Mouse (Mus musculus): ENCODE results near the gene Krtap27-1. TPM values are rescaled to one million over a fixed set of nuclear protein-coding genes. Genes with fewer than 3 reads are reported as not detected.

The Krtap27-1 gene
- total and polyA plus RNA-seq, 3 experiments: not detected

- no peaks in the 10 kb centered on the region; the same call in 1 of the 2 replicates for H3K9me3 ChIP-seq (replicated peaks)
- ATAC-seq (ENCODE audit: extremely low read depth, insufficient number of reproducible peaks, low FRiP score, poor library complexity, severe bottlenecking): no peak
- H3K4me1 ChIP-seq (ENCODE audit: insufficient read depth, low read depth, low read length): no peaks in the 10 kb centered on the region
- H3K27me3 ChIP-seq (ENCODE audit: insufficient read depth, low read length): no peaks in the 10 kb centered on the region
- H3K4me3 ChIP-seq (ENCODE audit: low read depth, low read length): no peak overlapping the region
- H3K36me3 ChIP-seq (replicated peaks): no peaks in the 10 kb centered on the region
- DNase-seq (ENCODE audit: low spot score): no peak
- no peak for TF ChIP-seq CTCF (IDR thresholded peaks at IDR 0.05; ENCODE audit: low read depth, low read length)
- no peak for TF ChIP-seq TAL1 (conservative IDR thresholded peaks at IDR 0.05; ENCODE audit: low read depth, low read length)
- no peak for TF ChIP-seq GATA1 (IDR thresholded peaks at IDR 0.05; ENCODE audit: borderline replicate concordance, low read length)
- TF ChIP-seq GATA2 (IDR thresholded peaks at IDR 0.05; ENCODE audit: borderline replicate concordance, low read depth, low read length): no peak
- TF ChIP-seq POLR2AphosphoS5 (IDR thresholded peaks at IDR 0.05; ENCODE audit: insufficient replicate concordance, low read depth, low read length): no peak
Measured at GRCm38 (mm10) chr16:88701072-88701864, 29.8 kb upstream of the Krtap27-1 start.

- TF ChIP-seq POLR2AphosphoS5 (IDR thresholded peaks at IDR 0.05; ENCODE audit: insufficient replicate concordance, low read depth, low read length) (no peak), TAL1 (conservative IDR thresholded peaks at IDR 0.05; ENCODE audit: low read depth, low read length) (no peak), GATA1 (IDR thresholded peaks at IDR 0.05; ENCODE audit: borderline replicate concordance, low read length) (no peak), GATA2 (IDR thresholded peaks at IDR 0.05; ENCODE audit: borderline replicate concordance, low read depth, low read length) (no peak), CTCF (IDR thresholded peaks at IDR 0.05; ENCODE audit: low read depth, low read length) (no peak)
- Histone ChIP-seq H3K27me3 (ENCODE audit: insufficient read depth, low read length) (no peaks in the 10 kb centered on the region), H3K4me3 (ENCODE audit: low read depth, low read length) (no peak overlapping the region), H3K9me3 (replicated peaks) (peaks cover 6% of the 10 kb centered on the region), H3K4me1 (ENCODE audit: insufficient read depth, low read depth, low read length) (no peaks in the 10 kb centered on the region), H3K36me3 (replicated peaks) (no peaks in the 10 kb centered on the region)
- no peak for DNase-seq (ENCODE audit: low spot score)
- no peak for ATAC-seq (ENCODE audit: extremely low read depth, insufficient number of reproducible peaks, low FRiP score, poor library complexity, severe bottlenecking)
Measured at GRCm38 (mm10) chr16:88696256-88696655, 24.8 kb upstream of the Krtap27-1 start.

GRCm38 (mm10) chr16:88681282-88681681 lies 9.8 kb upstream of the Krtap27-1 start:
- H3K4me1 ChIP-seq (ENCODE audit: insufficient read depth, low read depth, low read length): no peaks in the 10 kb centered on the region
- peaks cover 18% of the 10 kb centered on the region for H3K9me3 ChIP-seq (replicated peaks)
- TF ChIP-seq CTCF (IDR thresholded peaks at IDR 0.05; ENCODE audit: low read depth, low read length) (no peak), GATA2 (IDR thresholded peaks at IDR 0.05; ENCODE audit: borderline replicate concordance, low read depth, low read length) (no peak), GATA1 (IDR thresholded peaks at IDR 0.05; ENCODE audit: borderline replicate concordance, low read length) (no peak), TAL1 (conservative IDR thresholded peaks at IDR 0.05; ENCODE audit: low read depth, low read length) (no peak), POLR2AphosphoS5 (IDR thresholded peaks at IDR 0.05; ENCODE audit: insufficient replicate concordance, low read depth, low read length) (no peak)
- DNase-seq (ENCODE audit: low spot score) (no peak), ATAC-seq (ENCODE audit: extremely low read depth, insufficient number of reproducible peaks, low FRiP score, poor library complexity, severe bottlenecking) (no peak)
- H3K36me3 ChIP-seq (replicated peaks): no peaks in the 10 kb centered on the region
- H3K4me3 ChIP-seq (ENCODE audit: low read depth, low read length): no peak overlapping the region
- no peaks in the 10 kb centered on the region for H3K27me3 ChIP-seq (ENCODE audit: insufficient read depth, low read length)

GRCm38 (mm10) chr16:88679099-88679498 lies 7.6 kb upstream of the Krtap27-1 start:
- Histone ChIP-seq H3K4me3 (ENCODE audit: low read depth, low read length) (no peak overlapping the region), H3K9me3 (replicated peaks) (peaks cover 18% of the 10 kb centered on the region), H3K27me3 (ENCODE audit: insufficient read depth, low read length) (no peaks in the 10 kb centered on the region), H3K36me3 (replicated peaks) (no peaks in the 10 kb centered on the region), H3K4me1 (ENCODE audit: insufficient read depth, low read depth, low read length) (no peaks in the 10 kb centered on the region)
- no peak for ATAC-seq (ENCODE audit: extremely low read depth, insufficient number of reproducible peaks, low FRiP score, poor library complexity, severe bottlenecking)
- DNase-seq (ENCODE audit: low spot score): no peak
- TF ChIP-seq TAL1 (conservative IDR thresholded peaks at IDR 0.05; ENCODE audit: low read depth, low read length) (no peak), POLR2AphosphoS5 (IDR thresholded peaks at IDR 0.05; ENCODE audit: insufficient replicate concordance, low read depth, low read length) (no peak), CTCF (IDR thresholded peaks at IDR 0.05; ENCODE audit: low read depth, low read length) (no peak), GATA2 (IDR thresholded peaks at IDR 0.05; ENCODE audit: borderline replicate concordance, low read depth, low read length) (no peak), GATA1 (IDR thresholded peaks at IDR 0.05; ENCODE audit: borderline replicate concordance, low read length) (no peak)

- DNase-seq (ENCODE audit: low spot score) (no peak), ATAC-seq (ENCODE audit: extremely low read depth, insufficient number of reproducible peaks, low FRiP score, poor library complexity, severe bottlenecking) (no peak)
- H3K9me3 ChIP-seq (replicated peaks): peaks cover 10% of the 10 kb centered on the region; the same call in 1 of the 2 replicates
- TF ChIP-seq GATA2 (IDR thresholded peaks at IDR 0.05; ENCODE audit: borderline replicate concordance, low read depth, low read length): no peak
- no peak for TF ChIP-seq POLR2AphosphoS5 (IDR thresholded peaks at IDR 0.05; ENCODE audit: insufficient replicate concordance, low read depth, low read length)
- TF ChIP-seq CTCF (IDR thresholded peaks at IDR 0.05; ENCODE audit: low read depth, low read length): no peak
- no peak for TF ChIP-seq TAL1 (conservative IDR thresholded peaks at IDR 0.05; ENCODE audit: low read depth, low read length)
- no peak for TF ChIP-seq GATA1 (IDR thresholded peaks at IDR 0.05; ENCODE audit: borderline replicate concordance, low read length)
- no peak overlapping the region for H3K4me3 ChIP-seq (ENCODE audit: low read depth, low read length)
- H3K4me1 ChIP-seq (ENCODE audit: insufficient read depth, low read depth, low read length): no peaks in the 10 kb centered on the region
- no peaks in the 10 kb centered on the region for H3K36me3 ChIP-seq (replicated peaks)
- H3K27me3 ChIP-seq (ENCODE audit: insufficient read depth, low read length): no peaks in the 10 kb centered on the region
Measured at GRCm38 (mm10) chr16:88657426-88657825, 14.0 kb downstream of the Krtap27-1 start.

GRCm38 (mm10) chr16:88651952-88652351 lies 19.5 kb downstream of the Krtap27-1 start:
- peaks cover 18% of the 10 kb centered on the region for H3K9me3 ChIP-seq (replicated peaks)

More at GRCm38 (mm10) chr16:88651952-88652351, 19.5 kb downstream of the Krtap27-1 start:
- H3K27me3 ChIP-seq (ENCODE audit: insufficient read depth, low read length): no peaks in the 10 kb centered on the region
- ATAC-seq (ENCODE audit: extremely low read depth, insufficient number of reproducible peaks, low FRiP score, poor library complexity, severe bottlenecking): no peak
- H3K4me1 ChIP-seq (ENCODE audit: insufficient read depth, low read depth, low read length): no peaks in the 10 kb centered on the region
- H3K36me3 ChIP-seq (replicated peaks): no peaks in the 10 kb centered on the region
- H3K4me3 ChIP-seq (ENCODE audit: low read depth, low read length): no peak overlapping the region
- DNase-seq (ENCODE audit: low spot score): no peak
- TF ChIP-seq GATA2 (IDR thresholded peaks at IDR 0.05; ENCODE audit: borderline replicate concordance, low read depth, low read length): no peak
- TF ChIP-seq POLR2AphosphoS5 (IDR thresholded peaks at IDR 0.05; ENCODE audit: insufficient replicate concordance, low read depth, low read length): no peak
- no peak for TF ChIP-seq CTCF (IDR thresholded peaks at IDR 0.05; ENCODE audit: low read depth, low read length)
- no peak for TF ChIP-seq GATA1 (IDR thresholded peaks at IDR 0.05; ENCODE audit: borderline replicate concordance, low read length)
- TF ChIP-seq TAL1 (conservative IDR thresholded peaks at IDR 0.05; ENCODE audit: low read depth, low read length): no peak

Measured in G1E (cell line).